Mouse (Mus musculus) mouse embryonic stem cell (cell line): ENCODE measurements around the gene Adm.

Experiments
- in situ Hi-C, 2 experiments: fragments of 300-500 bp; cut with MboI; formaldehyde crosslinking; loops; 1 replicate in 1 of 2; 3 replicates in 1 of 2; pipeline ENCODE4 v1.14.3; 2019 to 2020; ENCODE audit warnings: low sequenced_read_pairs in 2 of 2, low pct_unique_long_range_greater_than_20kb in 1 of 2, mixed read lengths in 1 of 2; ENCODE audit not compliant: unreplicated experiment in 1 of 2

The Adm gene

DNA sequence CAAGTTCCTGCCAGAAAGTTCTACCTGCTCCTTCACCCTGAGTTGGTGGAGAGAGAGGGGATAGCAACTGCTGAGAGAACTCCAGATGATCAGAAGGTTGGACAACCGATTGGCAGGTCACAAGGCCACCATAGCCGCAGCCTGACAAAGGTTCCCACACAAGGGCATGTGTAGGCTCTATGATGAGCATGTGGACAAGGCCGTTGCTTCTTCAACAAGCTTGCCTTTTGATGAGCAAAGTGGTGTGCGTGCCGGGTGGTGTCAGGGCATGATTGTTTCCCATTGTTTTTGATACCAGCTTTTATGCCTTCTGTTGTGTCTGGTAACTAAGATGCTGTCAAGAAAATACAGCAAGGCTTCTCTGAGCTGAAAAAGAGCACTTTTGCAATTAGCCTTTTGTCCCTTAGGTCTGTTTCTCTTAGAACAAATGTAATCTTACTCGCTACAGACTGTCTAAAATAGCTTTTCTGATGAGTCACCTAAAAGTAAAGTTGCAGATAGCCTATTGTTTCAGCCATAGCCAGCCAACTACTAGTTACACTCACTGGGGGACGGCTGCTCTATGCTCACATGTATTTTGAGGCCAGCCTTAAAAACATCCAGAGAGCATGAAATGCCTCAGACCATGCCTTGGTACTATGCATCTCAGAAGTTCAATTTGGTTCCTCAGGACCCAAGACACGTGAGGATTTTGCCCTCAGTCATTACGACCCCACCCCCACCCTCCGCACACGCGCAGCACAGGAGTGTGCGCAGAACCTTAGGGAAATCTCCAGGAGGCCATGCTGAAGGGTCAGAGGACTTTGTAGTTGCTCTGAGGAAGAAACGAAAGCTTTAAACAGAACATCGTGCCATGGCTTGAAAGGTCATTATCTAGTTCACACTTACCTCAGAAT, 20.3 kb downstream of the Adm start:
- in situ Hi-C loops = loop anchor here in 1 of 2 experiments (25.0 kb wide), 1 partner anchor 486 kb away; no protein-coding TSS in a partner anchor

DNA sequence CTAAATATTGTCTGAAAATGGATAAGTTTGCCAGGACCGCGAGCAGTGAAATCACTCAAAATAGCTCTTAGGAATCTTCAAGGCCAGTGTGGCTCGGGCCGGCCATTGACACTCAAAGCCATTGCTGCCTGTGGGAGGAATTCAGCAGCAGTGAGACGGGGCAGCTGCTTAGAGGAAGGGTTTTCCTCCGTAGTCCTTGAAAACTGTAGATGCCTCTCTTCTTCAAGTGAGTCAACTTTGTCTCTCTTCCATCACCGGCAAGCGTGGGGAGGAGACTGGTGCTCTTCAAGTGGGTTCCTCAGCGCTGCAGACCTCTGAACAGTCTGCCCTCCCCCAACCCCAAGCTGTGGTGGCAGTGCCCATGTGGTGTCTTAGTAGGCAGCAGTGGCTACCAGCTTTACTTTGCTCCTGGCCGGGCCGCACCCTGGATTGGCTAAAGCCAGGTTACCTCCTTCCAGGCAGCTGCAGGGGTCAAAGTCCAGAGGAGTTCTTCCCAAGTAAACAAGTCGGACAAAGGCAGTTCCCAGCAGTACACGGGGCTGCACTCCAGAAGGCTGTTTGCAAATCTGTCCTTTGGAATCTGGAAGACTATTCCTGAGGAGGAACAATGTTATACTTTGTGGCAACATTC, 21.1 kb downstream of the Adm start:
- in situ Hi-C loops = loop anchor here in 1 of 2 experiments (25.0 kb wide), 1 partner anchor 486 kb away; no protein-coding TSS in a partner anchor

GRCm38 (mm10) chr7:110649133-110649987, 21.9 kb downstream of the Adm start:
- in situ Hi-C loops = loop anchor here in 1 of 2 experiments (25.0 kb wide), 1 partner anchor 487 kb away; no protein-coding TSS in a partner anchor

GRCm38 (mm10) chr7:110650491-110650890, 23.0 kb downstream of the Adm start:
- in situ Hi-C loops = no loop called here

DNA sequence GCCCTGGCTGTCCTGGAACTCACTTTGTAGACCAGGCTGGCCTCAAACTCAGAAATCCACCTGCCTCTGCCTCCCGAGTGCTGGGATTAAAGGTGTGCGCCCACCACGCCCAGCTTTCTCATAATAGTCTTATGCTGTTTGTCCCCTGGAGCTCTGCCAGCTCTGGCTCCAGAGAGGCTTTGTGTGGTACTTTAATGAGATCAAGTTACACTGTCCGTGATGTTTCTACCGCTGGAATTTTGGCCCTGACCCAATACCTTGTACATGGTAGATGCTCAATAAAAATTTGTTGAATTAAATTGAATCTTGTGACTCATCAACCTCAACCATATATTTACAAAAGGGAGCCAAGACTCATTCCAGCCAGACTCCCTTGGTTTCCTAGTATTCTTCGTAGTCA, 23.6 kb downstream of the Adm start:
- in situ Hi-C loops = no loop called here

- in situ Hi-C loops = no loop called here
These were observed 27.8 kb downstream of the Adm start for GRCm38 (mm10) chr7:110655230-110655629.

DNA sequence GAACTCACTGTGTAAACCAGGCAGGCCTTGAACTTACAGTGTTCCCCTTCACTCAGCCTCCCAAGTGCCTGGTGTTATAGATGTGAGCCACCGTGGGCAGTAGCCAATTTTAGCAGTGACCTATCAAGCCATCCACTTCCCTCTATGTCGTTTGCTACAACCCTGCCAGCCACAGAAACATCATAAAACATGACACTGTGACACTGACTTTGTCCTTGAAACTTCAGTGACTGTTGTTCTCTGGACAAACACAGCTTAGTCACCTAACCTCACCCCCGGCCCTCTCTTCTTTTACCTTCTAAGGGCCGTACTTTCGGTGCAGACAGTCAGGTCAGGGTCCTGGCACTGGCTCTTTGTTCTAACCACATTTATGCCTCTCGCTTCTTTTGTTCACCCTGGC, 28.5 kb downstream of the Adm start:
- in situ Hi-C loops = no loop called here

DNA sequence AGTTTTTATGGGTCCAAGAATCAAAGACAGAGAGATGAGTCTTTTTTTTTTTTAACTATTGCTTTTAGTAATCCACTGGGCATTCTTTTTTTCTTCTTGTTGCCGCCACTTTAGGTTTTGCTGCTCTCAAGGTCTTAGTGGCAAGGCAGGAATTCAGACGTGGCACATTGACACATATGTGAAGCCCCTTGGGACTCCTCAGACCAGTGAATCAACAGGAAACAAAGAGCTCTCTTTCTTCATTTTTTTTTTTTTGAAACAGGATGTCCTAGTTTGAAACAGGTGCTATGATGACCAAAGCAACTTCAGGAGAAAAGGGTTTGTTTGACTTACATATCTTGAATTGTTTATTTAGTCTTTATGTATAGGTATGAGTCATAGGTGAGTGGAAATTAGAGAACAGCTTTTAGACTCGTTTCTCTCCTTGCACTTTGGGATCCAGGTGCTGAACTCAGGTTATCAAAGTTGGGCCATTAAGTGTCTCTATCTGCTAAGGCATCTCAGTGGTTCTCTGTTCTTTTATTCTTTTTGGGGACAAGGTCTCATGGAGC, 31.0 kb downstream of the Adm start:
- in situ Hi-C loops = no loop called here

GRCm38 (mm10) chr7:110666537-110666936, 39.1 kb downstream of the Adm start:
- in situ Hi-C loops = no loop called here

DNA sequence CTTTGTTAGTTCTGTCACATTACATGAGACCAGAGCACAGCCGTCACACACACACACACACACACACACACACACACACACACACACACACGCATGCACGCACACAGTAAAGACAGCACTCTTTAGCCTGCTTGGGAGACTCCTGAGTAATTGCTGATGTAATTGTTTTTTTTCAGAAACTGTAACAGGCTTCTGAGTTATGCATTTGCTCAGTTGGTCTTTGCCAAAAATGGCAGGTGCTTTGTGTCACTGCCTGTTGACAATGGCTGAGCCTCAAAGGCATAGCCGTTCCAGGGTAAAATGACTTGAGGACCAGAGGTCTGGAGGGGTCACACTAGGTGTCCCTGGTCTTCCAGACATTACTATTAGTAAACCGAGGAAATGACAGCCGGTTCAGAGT, 40.8 kb downstream of the Adm start:
- in situ Hi-C loops = no loop called here

DNA sequence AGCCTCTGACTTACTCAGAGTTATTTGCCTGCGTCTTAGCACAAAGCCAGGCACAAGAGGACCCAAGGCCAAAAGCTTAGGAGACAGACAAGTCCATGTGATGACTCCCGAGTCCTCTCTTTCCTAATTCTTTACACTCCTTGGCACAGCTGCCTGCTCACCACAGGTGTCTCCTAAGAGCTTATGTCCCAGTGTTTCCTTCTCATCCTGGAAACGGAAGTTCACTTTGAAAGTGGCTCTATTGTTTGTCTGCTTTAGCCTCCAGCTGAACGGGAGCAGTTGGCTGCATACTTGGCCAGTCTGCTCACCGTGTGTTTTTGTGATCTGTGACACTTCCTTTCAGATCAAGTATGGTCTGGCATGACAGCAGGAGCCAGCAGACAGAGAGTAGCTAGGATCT, 41.3 kb downstream of the Adm start:
- in situ Hi-C loops = no loop called here

DNA sequence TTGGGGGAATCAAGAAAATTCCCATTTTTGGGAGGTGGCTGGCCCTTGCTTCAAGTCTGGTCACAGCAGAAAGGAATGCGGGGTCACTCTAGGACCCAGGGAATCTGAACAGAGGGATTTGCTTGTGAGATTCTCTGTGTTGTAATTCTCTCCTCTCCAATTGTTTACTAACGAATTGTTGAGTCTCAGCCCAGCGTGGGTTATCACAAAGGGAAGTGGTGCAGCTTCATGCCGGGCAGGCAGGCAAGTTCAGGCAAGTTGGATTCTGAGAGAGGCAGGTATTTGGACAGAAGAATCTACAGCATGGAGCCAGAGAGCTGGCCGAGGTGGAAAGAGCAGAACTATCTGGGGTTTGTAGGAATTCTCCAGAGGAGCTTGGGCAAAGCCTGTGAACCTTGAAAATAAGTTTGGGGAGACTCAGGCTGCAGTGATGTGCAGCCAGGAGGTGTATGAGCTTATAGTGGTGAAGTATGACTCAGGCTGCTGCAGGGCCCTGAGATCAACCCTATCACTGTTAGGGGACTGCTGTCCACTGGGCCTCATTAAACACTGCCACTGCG, 43.7 kb downstream of the Adm start:
- in situ Hi-C loops = no loop called here
